Mouse (Mus musculus): ENCODE data around the gene Rwdd2b.

The Rwdd2b gene

DNA sequence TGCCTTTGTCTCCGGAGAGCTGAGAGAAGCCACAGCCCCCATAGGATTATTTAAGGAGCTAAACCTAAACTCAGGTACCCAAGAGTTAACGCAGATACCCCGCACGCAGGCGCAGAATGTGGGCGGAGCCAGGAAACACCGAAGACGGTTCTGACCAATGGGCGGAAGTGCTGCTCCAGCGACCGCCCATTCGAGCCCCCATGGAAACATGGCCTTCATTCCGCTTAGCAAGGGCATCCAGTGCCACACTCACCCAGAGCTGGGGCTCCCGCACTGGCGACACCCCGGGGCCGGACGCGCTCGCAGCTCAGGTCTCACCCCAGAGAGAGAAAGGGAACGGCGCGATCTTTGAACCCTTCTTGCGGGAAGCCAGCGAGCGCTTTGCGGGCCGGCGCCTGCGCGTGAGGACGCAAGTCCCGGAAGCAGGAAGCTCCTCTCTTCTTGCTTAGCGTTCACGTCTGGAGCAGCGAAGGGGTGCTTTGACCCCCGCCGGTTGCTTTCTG is at the start of gene Rwdd2b:
Gene Rwdd2b, minus strand, starts transcription at position 390 of the 503 bp plus-strand sequence.
- peak; percentile 90 for DNase-seq

DNA sequence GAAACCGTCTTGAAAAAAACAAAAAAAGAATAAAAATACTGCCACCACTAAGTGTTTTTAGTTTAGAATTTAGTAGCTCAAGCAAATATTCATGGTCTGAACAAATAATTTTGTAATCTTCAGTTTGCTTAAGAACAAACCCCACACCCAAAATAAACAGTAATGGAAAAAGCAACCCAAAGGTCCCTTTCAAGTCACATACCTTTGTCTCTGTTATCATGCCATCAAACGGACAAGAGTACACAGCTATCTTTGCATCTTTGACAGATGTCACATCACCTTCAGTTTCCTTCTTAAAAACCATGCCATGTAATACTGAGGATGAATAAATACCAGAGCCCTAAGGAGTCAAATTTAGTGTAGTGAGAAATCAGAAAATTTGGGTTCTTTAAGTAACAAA is 48.2 kb upstream of the Rwdd2b start:
- no peak for DNase-seq

DNA sequence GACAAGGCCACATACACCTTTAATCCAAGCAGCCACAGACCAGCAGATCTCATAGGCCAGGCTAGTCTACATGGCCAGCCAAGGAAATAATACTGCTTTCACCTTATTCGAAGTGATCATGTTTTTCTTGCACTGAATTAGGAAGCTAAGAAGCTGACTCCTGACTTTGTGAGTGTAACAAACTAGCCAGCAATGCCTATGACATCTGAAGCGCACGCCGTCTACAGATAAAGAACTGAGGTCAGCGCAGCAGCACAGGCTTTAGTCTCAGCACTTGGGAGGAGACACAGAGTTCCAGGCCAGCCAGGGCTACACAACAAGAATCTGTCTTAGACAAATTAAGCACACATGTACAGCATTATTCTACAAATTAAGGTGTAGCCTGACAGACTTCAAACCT is 46.4 kb upstream of the Rwdd2b start:
- DNase-seq = no peak

DNA sequence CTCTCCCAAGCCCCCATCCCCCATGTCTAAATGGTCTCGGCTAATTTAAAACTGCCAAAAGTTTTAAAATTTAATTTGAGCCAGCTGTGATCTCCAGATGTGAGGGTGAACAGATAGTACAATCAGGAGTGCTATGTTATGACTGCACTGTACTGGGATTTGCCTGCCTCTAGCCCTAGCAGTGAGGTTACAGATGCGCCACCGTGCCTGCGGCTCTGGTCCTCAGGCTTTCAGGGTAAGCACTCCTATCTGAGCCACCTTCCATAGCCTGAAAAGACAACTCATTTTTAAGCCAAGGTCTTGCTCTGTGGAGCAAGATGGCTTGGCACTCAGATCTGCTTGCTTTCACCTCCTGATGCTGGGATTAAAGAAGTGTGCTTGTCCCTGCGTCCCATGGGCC is 44.0 kb upstream of the Rwdd2b start:
- no peak for DNase-seq

DNA sequence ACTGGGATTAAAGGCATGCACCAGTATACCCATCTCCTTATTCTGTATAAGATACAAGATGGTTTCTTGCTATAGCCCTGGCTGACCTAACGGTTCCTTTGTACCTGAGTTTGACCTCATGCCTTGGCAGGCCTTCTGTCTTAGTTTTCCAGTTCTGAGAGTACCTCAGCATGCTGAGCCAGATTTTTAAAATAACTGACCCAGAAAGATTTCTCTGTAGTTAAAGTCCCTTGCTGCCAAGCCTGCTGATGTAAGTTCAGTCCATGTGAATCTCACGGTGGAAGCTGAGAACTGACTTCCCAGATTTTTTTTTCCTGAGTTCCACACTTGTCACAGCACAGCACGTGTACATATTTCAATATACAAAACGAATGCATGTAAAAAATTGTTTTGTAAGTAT is 30.2 kb upstream of the Rwdd2b start:
- DNase-seq = no peak

- no peak for DNase-seq
Observed at GRCm38 (mm10) chr16:87458752-87459151, 18.4 kb upstream of the Rwdd2b start.

- no peak for DNase-seq
Observed at GRCm38 (mm10) chr16:87455180-87455611, 14.8 kb upstream of the Rwdd2b start.

DNA sequence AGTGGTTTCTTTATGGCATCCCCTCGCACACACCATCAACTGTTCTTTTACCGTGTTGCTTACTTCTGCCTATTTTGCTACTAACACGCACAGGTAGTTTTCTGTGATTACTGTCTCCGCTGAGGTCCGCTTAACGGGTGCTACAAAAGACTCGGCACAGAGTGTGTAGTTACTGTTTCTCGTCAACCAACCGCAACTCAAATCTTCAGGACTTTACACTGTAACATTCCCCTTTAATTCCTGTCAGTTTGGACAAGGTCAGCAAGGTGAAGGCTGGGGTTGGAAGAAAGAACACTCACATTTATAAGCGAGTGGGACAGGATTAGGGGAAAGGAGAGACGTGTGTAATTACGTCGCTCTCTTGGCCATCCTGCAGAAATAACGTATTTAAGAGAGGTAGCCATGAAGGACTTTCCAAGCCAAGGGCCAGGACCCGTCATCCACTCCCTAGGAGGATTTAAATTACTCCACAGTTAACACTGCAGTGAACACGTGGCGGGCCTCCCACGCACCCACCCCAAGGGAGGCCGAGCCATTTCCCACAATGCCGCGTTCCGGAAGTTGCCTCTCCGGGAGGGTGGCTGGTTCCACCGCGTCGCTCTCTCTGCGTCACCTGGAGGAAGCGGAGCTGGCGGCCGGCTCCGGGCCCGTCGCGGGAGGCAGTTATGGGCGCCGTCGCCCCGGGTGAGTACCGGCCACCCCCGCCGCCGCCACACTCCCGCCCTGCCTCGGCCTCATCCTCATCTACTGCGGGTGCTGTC is 14.2 kb upstream of the Rwdd2b start, which contains the start of gene Usp16:
Gene Usp16, plus strand, starts transcription at position 285 of the 761 bp plus-strand sequence.
- peak; percentile 90 for DNase-seq

DNA sequence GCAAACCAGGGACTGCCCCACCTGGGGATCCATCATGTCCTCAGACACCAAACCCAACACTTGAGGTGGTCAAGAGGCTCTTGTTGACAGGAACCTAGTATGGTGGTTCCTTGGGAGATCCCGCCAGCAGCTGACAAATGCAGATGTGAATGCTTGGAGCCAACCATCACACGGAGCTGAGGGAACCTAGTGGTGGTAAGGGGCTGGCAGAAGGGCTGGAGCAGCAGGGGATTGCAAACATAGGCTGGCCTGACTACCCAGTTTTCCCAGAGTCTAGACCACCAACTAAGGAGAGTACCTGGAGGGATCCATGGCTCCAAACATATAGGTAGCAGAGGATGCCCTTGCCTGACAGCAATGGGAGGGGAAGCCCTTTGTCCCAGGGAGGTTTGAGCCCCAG is 12.9 kb upstream of the Rwdd2b start:
- no peak for DNase-seq

DNA sequence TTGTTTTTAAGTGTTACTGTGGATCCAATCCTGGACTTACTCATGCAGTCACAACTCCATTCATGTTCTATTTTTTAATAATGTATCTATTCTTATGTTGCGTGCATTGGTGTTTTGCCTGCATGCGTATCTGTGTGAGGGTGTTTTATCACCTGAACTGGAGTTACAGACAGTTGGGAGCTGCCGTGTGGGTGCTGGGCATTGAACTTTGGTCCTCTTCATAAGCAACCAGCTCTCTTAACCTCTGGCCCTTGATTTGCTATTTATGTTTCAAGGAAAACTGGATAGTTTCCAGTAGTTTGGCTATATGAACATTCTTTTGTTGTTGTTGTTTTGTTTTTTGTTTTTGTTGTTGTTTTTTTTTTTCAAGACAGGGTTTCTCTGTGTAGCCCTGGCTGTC is 5.2 kb upstream of the Rwdd2b start:
- no peak for DNase-seq

DNA sequence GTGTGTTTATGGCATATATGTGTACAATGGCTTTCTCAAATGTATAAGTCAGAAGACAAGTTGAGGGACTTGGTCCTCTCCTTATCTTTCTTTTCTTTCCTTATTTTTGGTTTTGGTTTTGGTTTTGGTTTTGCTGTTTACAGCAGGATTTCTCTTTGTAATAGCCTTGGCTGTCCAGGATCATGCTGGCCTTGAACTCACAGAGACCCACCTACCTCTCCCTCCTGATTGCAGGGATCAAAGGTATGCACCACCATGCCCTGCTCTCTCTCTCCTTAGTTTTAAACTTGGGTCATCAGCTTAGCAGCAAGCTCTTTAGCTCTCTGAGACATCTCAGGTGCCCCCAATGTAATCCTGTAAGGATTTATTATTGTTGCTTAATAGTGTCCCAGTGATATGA is 4.7 kb upstream of the Rwdd2b start:
- no peak for DNase-seq

- no peak for DNase-seq
Observed at GRCm38 (mm10) chr16:87444071-87444470, 3.7 kb upstream of the Rwdd2b start.

GRCm38 (mm10) chr16:87443245-87443644 is 2.9 kb upstream of the Rwdd2b start:
- DNase-seq = no peak

- DNase-seq = no peak
Observed at GRCm38 (mm10) chr16:87442291-87442690, 1.9 kb upstream of the Rwdd2b start.

GRCm38 (mm10) chr16:87441089-87441488 is 716 bp upstream of the Rwdd2b start:
- no peak for DNase-seq

- DNase-seq = no peak
Observed at GRCm38 (mm10) chr16:87438697-87439096, 1.7 kb downstream of the Rwdd2b start.

DNA sequence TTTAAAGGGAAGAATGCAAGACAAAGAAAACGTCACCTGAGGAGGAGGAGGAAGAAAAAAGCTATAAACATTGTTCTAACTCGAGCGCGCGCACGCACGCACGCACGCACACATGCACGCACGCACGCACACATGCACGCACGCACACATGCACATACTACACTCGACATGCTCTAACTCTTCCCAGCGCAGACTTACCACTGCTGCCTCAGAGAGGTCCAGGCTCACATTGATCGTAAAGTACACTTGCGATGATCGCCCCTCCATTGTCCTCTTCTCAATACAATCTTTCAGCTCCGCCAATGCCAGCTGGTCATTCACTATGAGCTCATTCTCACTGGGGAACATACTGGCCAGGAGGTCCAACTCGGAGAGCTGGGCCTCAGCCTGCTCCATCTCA is 3.3 kb downstream of the Rwdd2b start:
- no peak for DNase-seq

- no peak for DNase-seq
Observed at GRCm38 (mm10) chr16:87435411-87436205, 4.8 kb downstream of the Rwdd2b start.

DNA sequence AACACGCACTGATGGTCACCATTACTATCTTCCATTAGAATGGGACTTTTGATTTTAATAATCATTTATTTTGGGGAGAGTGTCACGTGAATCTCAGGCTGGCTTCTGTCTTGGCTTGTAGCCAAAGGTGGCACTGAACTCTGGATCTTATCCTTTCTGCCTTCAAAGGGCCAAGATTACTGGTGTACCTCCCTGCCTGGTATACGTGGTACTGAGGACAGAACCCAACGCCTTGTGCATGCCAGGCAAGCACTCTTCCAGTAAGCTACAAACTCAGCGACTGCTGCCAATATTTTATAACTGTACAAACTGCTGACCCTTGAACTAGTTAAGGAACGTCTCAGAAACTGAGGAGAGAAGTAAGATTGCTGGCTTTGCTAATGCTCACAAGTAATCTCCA is 5.4 kb downstream of the Rwdd2b start:
- DNase-seq = no peak

DNA sequence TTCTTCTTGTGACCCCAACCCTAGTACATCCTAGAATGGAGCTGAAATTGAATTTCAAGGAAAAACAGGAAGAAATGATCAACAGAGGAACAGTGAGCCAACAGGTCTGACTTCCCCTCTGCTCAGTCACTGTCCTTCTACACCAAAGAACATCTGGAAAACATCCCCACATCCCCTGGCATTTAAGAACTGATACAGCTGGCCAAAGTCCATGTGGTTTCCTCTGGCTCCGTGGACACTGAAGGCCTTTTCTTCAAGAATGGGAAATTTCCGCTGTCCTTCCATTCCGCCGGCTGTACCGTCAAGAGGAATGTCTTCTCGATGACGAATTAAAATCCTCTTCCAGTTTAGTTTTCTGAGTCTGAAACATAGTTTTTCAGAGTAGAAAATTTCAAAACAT is 6.1 kb downstream of the Rwdd2b start:
- DNase-seq = no peak

GRCm38 (mm10) chr16:87432033-87432814 is 8.1 kb downstream of the Rwdd2b start, which contains the start of gene Ltn1:
TSS of gene Ltn1 (minus strand) at chr16:87432612.
- peak; percentile 98 for DNase-seq

- DNase-seq = no peak
Observed at GRCm38 (mm10) chr16:87427516-87427915, 12.9 kb downstream of the Rwdd2b start.

DNA sequence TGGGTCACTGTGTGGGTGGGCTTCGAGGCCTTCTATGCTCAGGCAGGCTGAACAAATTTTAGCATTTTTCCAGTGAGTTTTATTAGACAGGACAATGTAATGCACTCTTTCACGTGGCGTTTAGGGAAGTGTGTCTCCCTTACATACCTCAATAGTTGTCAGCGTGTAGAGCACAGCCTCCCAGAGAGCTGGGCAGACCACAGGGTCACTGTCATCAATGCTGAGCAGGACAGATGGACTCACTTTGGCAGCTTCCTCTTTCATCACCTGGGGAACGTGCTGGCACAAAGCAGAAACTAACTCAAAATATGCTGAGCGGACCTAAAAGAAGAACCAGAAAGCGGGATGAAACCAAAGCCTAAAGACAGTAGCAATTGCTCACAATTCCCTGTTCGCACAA is 19.7 kb downstream of the Rwdd2b start:
- DNase-seq = no peak

All from cerebellum, adult 8-10 months (tissue).